Mouse (Mus musculus) midbrain, embryonic 13.5 days (tissue): Measurements from ENCODE around the gene Agpat3. TPM values are rescaled to one million over a fixed set of nuclear protein-coding genes. Genes with fewer than 3 reads are reported as not detected.

Experiments
- microRNA-seq: library from miRNA; unstranded; fragments of <30 nt; microRNA quantifications from one replicate; pipeline ENCODE4, GENCODE M21; 2016
- polyA plus RNA-seq: library from polyadenylated mRNA; unstranded; fragments of >200 nt; fragmentation: Nextera tagmentation; extraction: Ambion mirVana; gene quantifications from 2 replicates; pipeline ENCODE4 v1.2.1, GENCODE M21; 2015

Agpat3 gene
- polyA plus RNA-seq, 1 experiment from 2014 or later: 50.9 TPM

Small RNA genes lying within 50 kb of the gene (microRNA-seq; reads per million reads assigned to microRNA genes)
- gene Mir7659: not detected

Other genes starting within 250 kb of the Agpat3 start
- gene D10Jhu81e, start 182.7 kb downstream of the Agpat3 start, polyA plus RNA-seq: 20.3 and 22.7 TPM in 2 replicates
- gene Pwp2, start 167.3 kb downstream of the Agpat3 start, polyA plus RNA-seq: 16.8 and 18.1 TPM in 2 replicates
- gene Trappc10, start 107.8 kb downstream of the Agpat3 start, polyA plus RNA-seq: 21.3 and 26.7 TPM in 2 replicates
- gene Rrp1, start 60.6 kb upstream of the Agpat3 start, polyA plus RNA-seq: 363 and 377 TPM in 2 replicates
- 91.6 and 97.8 TPM in 2 replicates for gene Cstb, start 73.2 kb upstream of the Agpat3 start, polyA plus RNA-seq
- gene Pdxk, start 112.5 kb upstream of the Agpat3 start, polyA plus RNA-seq: 16.6 and 17.4 TPM in 2 replicates
- not detected in 2 replicates for gene Olfr1358, start 164.9 kb upstream of the Agpat3 start, polyA plus RNA-seq
- 49.6 and 50.0 TPM in 2 replicates for gene Ilvbl, start 221.9 kb upstream of the Agpat3 start, polyA plus RNA-seq
- 4.1 and 4.9 TPM in 2 replicates for gene Syde1, start 239.5 kb upstream of the Agpat3 start, polyA plus RNA-seq